Comparison of ENCODE assay signal across 8 mouse cellular contexts in genomic region chr12:81532316-81533028, GRCm38 (mm10). TPM values are rescaled to one million over a fixed set of nuclear protein-coding genes. Genes with fewer than 3 reads are reported as not detected.
DNase-seq lines count a peak whose midpoint lies in the region; ATAC-seq and TF ChIP-seq lines count a peak whose summit lies in the region.

TSS of gene Gm20498 (minus strand) at chr12:81532905.
TSS of gene Synj2bp (minus strand) at chr12:81532911.

- peak; percentile 92 for DNase-seq in 416B (ENCODE audit: low read depth)
- DNase-seq in heart, adult 8-10 months (ENCODE audit: low spot score) = peak; percentile 84
- peak; percentile 91 for DNase-seq in kidney, adult 9 months
- peak; percentile 88 for DNase-seq in limb, embryonic 14.5 days (ENCODE audit: low spot score)
- DNase-seq in midbrain, postnatal 0 days (ENCODE audit: low spot score) = peak; percentile 94
- peak; percentile 56 to 69 for DNase-seq in spleen, postnatal 14 days (ENCODE audit: low spot score in 2 of 2)

- no peaks in the 10 kb centered on the region for H3K27me3 ChIP-seq in embryonic facial prominence, embryonic 15.5 days
- no peaks in the 10 kb centered on the region for H3K27me3 ChIP-seq in limb, embryonic 14.5 days (ENCODE audit: control insufficient read depth, insufficient read depth, low read length)
- no peaks in the 10 kb centered on the region for H3K27me3 ChIP-seq in midbrain, postnatal 0 days (ENCODE audit: insufficient read depth, low read length)

- H3K4me2 ChIP-seq in embryonic facial prominence, embryonic 15.5 days (replicated peaks) = peak within 1 kb of the TSS; percentile 59
- H3K4me2 ChIP-seq in limb, embryonic 14.5 days (replicated peaks; ENCODE audit: low read depth, low read length, severe bottlenecking) = peak within 1 kb of the TSS; percentile 66
- peak within 1 kb of the TSS; percentile 61 for H3K4me2 ChIP-seq in midbrain, postnatal 0 days (ENCODE audit: low read depth, low read length, poor library complexity, severe bottlenecking)

- H3K4me1 ChIP-seq in bone marrow, adult 2 months (ENCODE audit: control insufficient read depth, insufficient read depth, low read length) = no peaks in the 10 kb centered on the region; the same call in 1 of the 2 replicates
- H3K4me1 ChIP-seq in embryonic facial prominence, embryonic 15.5 days = peaks cover 6% of the 10 kb centered on the region; the same call in 1 of the 2 replicates
- H3K4me1 ChIP-seq in limb, embryonic 14.5 days (ENCODE audit: control insufficient read depth, insufficient read depth, low read length) = peaks cover 3% of the 10 kb centered on the region; the same call in 1 of the 2 replicates
- peaks cover 5% of the 10 kb centered on the region; the same call in 1 of the 2 replicates for H3K4me1 ChIP-seq in midbrain, postnatal 0 days (ENCODE audit: insufficient read depth, low read length)

- no peak for TF ChIP-seq CTCF in bone marrow, adult 2 months (IDR thresholded peaks at IDR 0.05; ENCODE audit: control insufficient read depth, insufficient read depth, low read length)
- TF ChIP-seq CTCF in midbrain, postnatal 0 days (IDR thresholded peaks at IDR 0.05) = no peak

- no peaks in the 10 kb centered on the region for H3K9me3 ChIP-seq in embryonic facial prominence, embryonic 15.5 days (replicated peaks)
- no peaks in the 10 kb centered on the region for H3K9me3 ChIP-seq in limb, embryonic 14.5 days (ENCODE audit: control insufficient read depth, low read length)
- H3K9me3 ChIP-seq in midbrain, postnatal 0 days (ENCODE audit: low read length) = no peaks in the 10 kb centered on the region

- WGBS in bone marrow, adult 2 months = under 1% methylated on average over 46 of the region's 46 CpGs
- under 1% methylated on average over 46 of the region's 46 CpGs for WGBS in embryonic facial prominence, embryonic 15.5 days
- WGBS in limb, embryonic 14.5 days = under 1% methylated on average over 46 of the region's 46 CpGs
- WGBS in midbrain, postnatal 0 days = under 1% methylated on average over 46 of the region's 46 CpGs

- H3K9ac ChIP-seq in embryonic facial prominence, embryonic 15.5 days = peak within 1 kb of the TSS; percentile 61
- H3K9ac ChIP-seq in limb, embryonic 14.5 days (ENCODE audit: low read depth, low read length, severe bottlenecking) = peak within 1 kb of the TSS; percentile 75
- H3K9ac ChIP-seq in midbrain, postnatal 0 days (replicated peaks; ENCODE audit: low read length, poor library complexity, severe bottlenecking) = peak within 1 kb of the TSS; percentile 86

- peak within 1 kb of the TSS; percentile 51 for H3K27ac ChIP-seq in bone marrow, adult 2 months (ENCODE audit: control insufficient read depth, insufficient read depth, low read depth, low read length, poor library complexity)
- H3K27ac ChIP-seq in embryonic facial prominence, embryonic 15.5 days (replicated peaks) = peak within 1 kb of the TSS; percentile 75
- H3K27ac ChIP-seq in limb, embryonic 14.5 days (replicated peaks; ENCODE audit: low read depth, low read length) = peak within 1 kb of the TSS; percentile 67
- H3K27ac ChIP-seq in midbrain, postnatal 0 days (ENCODE audit: low read depth, low read length) = peak within 1 kb of the TSS; percentile 81

- TF ChIP-seq POLR2A in bone marrow, adult 2 months (IDR thresholded peaks at IDR 0.05; ENCODE audit: borderline replicate concordance, control insufficient read depth, low read depth, low read length) = peak; percentile 69; the same call in 1 of the 2 replicates
- no peak for TF ChIP-seq POLR2A in limb, embryonic 14.5 days (IDR thresholded peaks at IDR 0.05; ENCODE audit: borderline replicate concordance, extremely low read depth, insufficient read depth, insufficient read length)

- ATAC-seq in embryonic facial prominence, embryonic 15.5 days (ENCODE audit: insufficient number of reproducible peaks, low FRiP score, low TSS enrichment, low read depth) = peak; percentile 90
- ATAC-seq in limb, embryonic 14.5 days (ENCODE audit: low FRiP score, low read depth) = peak; percentile 95
- peak; percentile 91 for ATAC-seq in midbrain, postnatal 0 days (ENCODE audit: low FRiP score)

- H3K4me3 ChIP-seq in bone marrow, adult 2 months (replicated peaks; ENCODE audit: control insufficient read depth, low read depth, low read length) = peak within 1 kb of the TSS; percentile 91
- H3K4me3 ChIP-seq in embryonic facial prominence, embryonic 15.5 days (replicated peaks) = peak within 1 kb of the TSS; percentile 87
- H3K4me3 ChIP-seq in limb, embryonic 14.5 days (replicated peaks; ENCODE audit: low read length) = peak within 1 kb of the TSS; percentile 80
- H3K4me3 ChIP-seq in midbrain, postnatal 0 days (ENCODE audit: low read depth, low read length) = peak within 1 kb of the TSS; percentile 85

- H3K36me3 ChIP-seq in embryonic facial prominence, embryonic 15.5 days = no peaks in the 10 kb centered on the region
- no peaks in the 10 kb centered on the region for H3K36me3 ChIP-seq in limb, embryonic 14.5 days (ENCODE audit: control insufficient read depth, insufficient read depth, low read length)
- H3K36me3 ChIP-seq in midbrain, postnatal 0 days (ENCODE audit: insufficient read depth, low read length) = no peaks in the 10 kb centered on the region

RNA-seq across cellular contexts. Expression of gene Gm20498, which starts in this region (rescaled TPM):
- 6.1 TPM in 1 of 2 replicates, not detected in the other for polyA plus RNA-seq in bone marrow, adult 2 months (2011; ENCODE audit: insufficient read depth, insufficient read length, low replicate concordance, missing spikeins)
- polyA plus RNA-seq in embryonic facial prominence, embryonic 15.5 days (2015; fragmentation: Nextera tagmentation; extraction: Ambion mirVana) = 23.2 and 23.6 TPM in 2 replicates
- total RNA-seq in heart, adult 8-10 months (2022) = 10 to 100 TPM; 40.0 to 48.0 (median 46.3) TPM
- polyA plus RNA-seq in limb, embryonic 14.5 days (2012; rRNA removed) = 18.8 and 19.3 TPM in 2 replicates
- polyA plus RNA-seq in limb, embryonic 14.5 days (2014; fragmentation: Nextera tagmentation; extraction: Ambion mirVana) = 22.6 and 30.2 TPM in 2 replicates
- total RNA-seq in midbrain, postnatal 0 days (2014; rRNA removed) = 11.4 and 26.7 TPM in 2 replicates
- 46.8 and 48.0 TPM in 2 replicates for polyA plus RNA-seq in midbrain, postnatal 0 days (2015; fragmentation: Nextera tagmentation; extraction: Ambion mirVana)

RNA-seq across cellular contexts. Expression of gene Synj2bp, which starts in this region (rescaled TPM):
- polyA plus RNA-seq in bone marrow, adult 2 months (2011; ENCODE audit: insufficient read depth, insufficient read length, low replicate concordance, missing spikeins) = 15.9 and 16.7 TPM in 2 replicates
- polyA plus RNA-seq in embryonic facial prominence, embryonic 15.5 days (2015; fragmentation: Nextera tagmentation; extraction: Ambion mirVana) = 34.9 and 36.5 TPM in 2 replicates
- 10 to 100 TPM; 36.2 to 45.1 (median 40.3) TPM for total RNA-seq in heart, adult 8-10 months (2022)
- 22.2 and 24.9 TPM in 2 replicates for polyA plus RNA-seq in limb, embryonic 14.5 days (2012; rRNA removed)
- 32.2 and 38.7 TPM in 2 replicates for polyA plus RNA-seq in limb, embryonic 14.5 days (2014; fragmentation: Nextera tagmentation; extraction: Ambion mirVana)
- total RNA-seq in midbrain, postnatal 0 days (2014; rRNA removed) = 26.5 and 28.8 TPM in 2 replicates
- polyA plus RNA-seq in midbrain, postnatal 0 days (2015; fragmentation: Nextera tagmentation; extraction: Ambion mirVana) = 22.0 and 25.5 TPM in 2 replicates

Comparison
In these comparisons a context has a peak if more than half of its experiments do, and no peak if none do; other contexts are left out.
1. Peak in every context shown above with its lines: DNase-seq, ATAC-seq, H3K4me3 ChIP-seq and H3K27ac ChIP-seq.